Mouse (Mus musculus) midbrain, embryonic 13.5 days (tissue): ENCODE results near the gene Ikzf4. TPM values are rescaled to one million over a fixed set of nuclear protein-coding genes. Genes with fewer than 3 reads are reported as not detected.

Experiments
- ATAC-seq: fragments of 200-750 bp; cut with Nextera tagmentation; 2 replicates; pipeline ENCODE4 v1.8.0; 2017; ENCODE audit warnings: mild to moderate bottlenecking, moderate TSS enrichment, moderate library complexity
- H3K27ac ChIP-seq: fragments of 300-500 bp; sonication (generic); 2 replicates; pipeline ENCODE4 v1.5.1; 2015; ENCODE audit warnings: inconsistent platforms, mild to moderate bottlenecking, moderate library complexity
- H3K27me3 ChIP-seq: fragments of 300-500 bp; sonication (generic); 2 replicates; pipeline ENCODE4 v1.6.1; 2015; ENCODE audit warnings: mild to moderate bottlenecking, inconsistent platforms
- H3K36me3 ChIP-seq: fragments of 300-500 bp; sonication (generic); 2 replicates; pipeline ENCODE4 v1.6.1; 2015; ENCODE audit warnings: mild to moderate bottlenecking, inconsistent platforms
- H3K4me1 ChIP-seq: fragments of 300-500 bp; sonication (generic); replicated peaks from 2 replicates; pipeline ENCODE4 v1.6.1; 2015; ENCODE audit warnings: inconsistent platforms
- H3K4me2 ChIP-seq: fragments of 300-500 bp; sonication (generic); replicated peaks from 2 replicates; pipeline ENCODE4 v1.6.1; 2015; ENCODE audit warnings: moderate library complexity, mild to moderate bottlenecking, inconsistent platforms
- H3K4me3 ChIP-seq: fragments of 300-500 bp; sonication (generic); replicated peaks from 2 replicates; pipeline ENCODE4 v1.5.1; 2015; ENCODE audit warnings: mild to moderate bottlenecking, inconsistent platforms
- H3K9ac ChIP-seq: fragments of 300-500 bp; sonication (generic); replicated peaks from 2 replicates; pipeline ENCODE4 v1.6.1; 2015; ENCODE audit warnings: mild to moderate bottlenecking, inconsistent platforms
- H3K9me3 ChIP-seq: fragments of 300-500 bp; sonication (generic); 2 replicates; pipeline ENCODE4 v1.6.1; 2016; ENCODE audit warnings: mild to moderate bottlenecking, inconsistent platforms
- WGBS: fragments of 180-500 bp; shearing (Covaris S2); methylation state at CpG from one replicate; pipeline ENCODE4 v1.1.7; 2015; 5-methylcytosine and 5-hydroxymethylcytosine counted together
- polyA plus RNA-seq: library from polyadenylated mRNA; unstranded; fragments of >200 nt; fragmentation: Nextera tagmentation; extraction: Ambion mirVana; gene quantifications from 2 replicates; pipeline ENCODE4 v1.2.1, GENCODE M21; 2015

Ikzf4 gene
- polyA plus RNA-seq, 1 experiment from 2014 or later, result 16.5 TPM

- Histone ChIP-seq H3K27me3 (peaks cover 46% of the 10 kb centered on the region), H3K27ac (no peak overlapping the region), H3K9ac (no peak overlapping the region), H3K36me3 (no peaks in the 10 kb centered on the region), H3K9me3 (no peaks in the 10 kb centered on the region), H3K4me1 (peaks cover 18% of the 10 kb centered on the region), H3K4me3 (no peak overlapping the region), H3K4me2 (no peak overlapping the region)
- 91% methylated on average over 6 of the region's 6 CpGs for WGBS
- ATAC-seq, result no peak
Observed at GRCm38 (mm10) chr10:128591436-128591835, 54.4 kb downstream of the Ikzf4 start.

- H3K27ac ChIP-seq, result no peak overlapping the region
- peak overlapping the region; percentile 62 for H3K4me3 ChIP-seq
- no peaks in the 10 kb centered on the region for H3K9me3 ChIP-seq
- peak; percentile 73 for ATAC-seq
- peak overlapping the region; percentile 62 for H3K9ac ChIP-seq
- H3K36me3 ChIP-seq, result no peaks in the 10 kb centered on the region
- H3K4me2 ChIP-seq, result peak overlapping the region; percentile 93
- WGBS, result 0% methylated on average over 43 of the region's 43 CpGs
- peaks cover 18% of the 10 kb centered on the region for H3K4me1 ChIP-seq
- H3K27me3 ChIP-seq, result peaks cover 56% of the 10 kb centered on the region
Observed at GRCm38 (mm10) chr10:128590193-128590690, 55.5 kb downstream of the Ikzf4 start.

GRCm38 (mm10) chr10:128589464-128590192, 56.2 kb downstream of the Ikzf4 start, which contains the start of gene Erbb3:
TSS of gene Erbb3 (minus strand) at chr10:128589652.
- no peaks in the 10 kb centered on the region for H3K9me3 ChIP-seq
- no peaks in the 10 kb centered on the region for H3K36me3 ChIP-seq
- under 1% methylated on average over 43 of the region's 43 CpGs for WGBS
- no peak within 1 kb of the TSS for H3K27ac ChIP-seq
- peak within 1 kb of the TSS; percentile 62 for H3K4me3 ChIP-seq
- H3K27me3 ChIP-seq, result peaks cover 62% of the 10 kb centered on the region
- peak within 1 kb of the TSS; percentile 93 for H3K4me2 ChIP-seq
- peak; percentile 43 for ATAC-seq
- peak within 1 kb of the TSS; percentile 62 for H3K9ac ChIP-seq
- peaks cover 18% of the 10 kb centered on the region for H3K4me1 ChIP-seq

DNA sequence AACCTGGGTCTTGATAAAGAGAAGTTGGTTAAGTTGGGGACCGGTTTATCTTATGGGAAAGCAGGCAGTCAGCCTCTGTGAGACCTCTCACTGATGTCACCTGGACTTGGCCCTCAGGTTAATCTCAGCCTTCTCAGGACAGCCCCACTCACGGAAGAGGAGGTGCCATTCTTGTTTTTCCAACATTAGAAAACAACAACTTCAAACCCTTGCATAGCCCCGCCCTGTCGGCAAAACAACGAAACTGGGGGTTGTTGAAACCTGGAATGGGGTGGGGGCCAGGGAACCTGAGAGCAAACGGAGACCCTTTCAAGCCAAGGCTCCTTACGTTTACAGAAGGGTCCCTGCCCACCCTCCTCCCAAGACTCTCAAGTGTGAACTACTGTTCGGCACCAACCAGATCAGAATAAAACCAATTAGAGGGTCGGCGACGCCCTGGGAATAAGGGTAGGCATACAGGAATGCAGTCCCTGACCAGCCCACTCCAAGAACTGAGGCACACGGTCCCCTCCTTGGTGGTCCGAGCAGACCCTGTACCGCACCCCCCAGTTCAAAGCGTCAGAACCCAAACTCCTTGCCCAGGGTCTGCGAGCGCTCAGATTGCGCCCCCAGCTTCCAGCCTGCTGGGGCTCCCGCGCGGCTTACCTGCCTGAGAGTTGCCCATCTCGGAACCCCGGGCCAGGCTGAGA, 56.9 kb downstream of the Ikzf4 start:
- Histone ChIP-seq H3K4me2 (peak overlapping the region; percentile 93), H3K4me3 (peak overlapping the region; percentile 62), H3K9me3 (no peaks in the 10 kb centered on the region), H3K36me3 (no peaks in the 10 kb centered on the region), H3K9ac (peak overlapping the region; percentile 62; the same call in 1 of the 2 replicates), H3K4me1 (peaks cover 18% of the 10 kb centered on the region), H3K27me3 (peaks cover 69% of the 10 kb centered on the region), H3K27ac (no peak overlapping the region)
- ATAC-seq, result peak; percentile 59; the same call in 1 of the 2 replicates
- WGBS, result 2% methylated on average over 23 of the region's 23 CpGs

GRCm38 (mm10) chr10:128588136-128588535, 57.7 kb downstream of the Ikzf4 start:
- H3K36me3 ChIP-seq, result no peaks in the 10 kb centered on the region
- no peak overlapping the region for H3K4me2 ChIP-seq
- no peak overlapping the region for H3K27ac ChIP-seq
- WGBS, result 38% methylated on average over 1 of the region's 1 CpGs
- no peak overlapping the region for H3K4me3 ChIP-seq
- no peaks in the 10 kb centered on the region for H3K9me3 ChIP-seq
- H3K27me3 ChIP-seq, result peaks cover 74% of the 10 kb centered on the region
- peaks cover 18% of the 10 kb centered on the region for H3K4me1 ChIP-seq
- no peak for ATAC-seq
- H3K9ac ChIP-seq, result no peak overlapping the region

- H3K4me2 ChIP-seq, result no peak overlapping the region
- no peaks in the 10 kb centered on the region for H3K9me3 ChIP-seq
- 61% methylated on average over 8 of the region's 8 CpGs for WGBS
- H3K27ac ChIP-seq, result no peak overlapping the region
- H3K36me3 ChIP-seq, result no peaks in the 10 kb centered on the region
- ATAC-seq, result no peak
- H3K9ac ChIP-seq, result no peak overlapping the region
- peaks cover 74% of the 10 kb centered on the region for H3K27me3 ChIP-seq
- no peak overlapping the region for H3K4me3 ChIP-seq
- peaks cover 18% of the 10 kb centered on the region for H3K4me1 ChIP-seq
Observed at GRCm38 (mm10) chr10:128587697-128588096, 58.1 kb downstream of the Ikzf4 start.

DNA sequence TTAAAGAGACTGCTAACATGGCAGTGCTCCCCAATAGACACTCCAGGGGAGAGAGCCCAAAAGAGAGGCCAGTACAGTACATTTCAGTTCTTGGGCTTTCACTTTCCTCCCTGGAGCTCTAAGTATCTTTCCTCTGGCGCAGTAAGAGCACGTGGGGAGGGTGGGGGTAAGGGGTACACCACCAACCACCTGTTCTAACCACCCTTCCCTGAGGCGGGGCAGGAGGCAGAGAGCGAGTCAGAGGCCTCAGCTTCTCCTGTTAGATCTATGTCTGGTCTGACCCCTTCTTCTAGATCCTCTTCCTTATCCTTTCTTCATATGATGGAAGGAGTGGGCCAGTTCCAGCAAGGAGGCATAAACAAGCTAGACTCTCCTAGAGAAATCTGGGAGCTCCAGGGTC, 58.7 kb downstream of the Ikzf4 start:
- H3K36me3 ChIP-seq, result no peaks in the 10 kb centered on the region
- peaks cover 69% of the 10 kb centered on the region for H3K27me3 ChIP-seq
- peaks cover 18% of the 10 kb centered on the region for H3K4me1 ChIP-seq
- no peak overlapping the region for H3K27ac ChIP-seq
- no peaks in the 10 kb centered on the region for H3K9me3 ChIP-seq
- no peak overlapping the region for H3K4me2 ChIP-seq
- no peak for ATAC-seq
- WGBS, result 47% methylated on average over 4 of the region's 4 CpGs
- H3K4me3 ChIP-seq, result no peak overlapping the region
- H3K9ac ChIP-seq, result no peak overlapping the region

- H3K27me3 ChIP-seq, result peaks cover 65% of the 10 kb centered on the region
- H3K36me3 ChIP-seq, result no peaks in the 10 kb centered on the region
Observed at GRCm38 (mm10) chr10:128586546-128586945, 59.2 kb downstream of the Ikzf4 start.

DNA sequence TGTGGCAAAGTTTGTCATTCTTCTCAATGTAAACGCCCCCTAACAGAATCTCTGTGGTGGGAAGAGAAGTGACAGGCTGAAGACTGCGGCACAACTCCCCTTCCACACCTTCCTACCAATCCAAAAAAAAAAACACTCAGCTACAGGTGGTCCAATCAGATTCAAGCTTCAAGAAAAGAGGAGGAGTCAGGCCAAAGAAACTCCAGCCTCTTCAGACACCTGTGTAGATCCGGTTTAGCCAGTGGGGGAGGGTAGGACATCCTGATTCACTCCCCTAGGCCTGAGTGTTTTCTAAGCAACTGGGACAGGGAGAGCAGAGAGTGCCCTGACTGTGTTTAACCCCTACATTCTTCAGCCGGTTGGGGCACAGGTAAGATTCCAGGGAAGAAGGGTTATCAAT, 61.4 kb downstream of the Ikzf4 start:
- Histone ChIP-seq H3K4me3 (no peak overlapping the region), H3K4me2 (no peak overlapping the region), H3K27me3 (peaks cover 57% of the 10 kb centered on the region), H3K36me3 (no peaks in the 10 kb centered on the region), H3K27ac (no peak overlapping the region), H3K9me3 (no peaks in the 10 kb centered on the region), H3K9ac (no peak overlapping the region), H3K4me1 (peaks cover 5% of the 10 kb centered on the region)
- no peak for ATAC-seq
- WGBS, result 17% methylated on average over 4 of the region's 4 CpGs

More at GRCm38 (mm10) chr10:128586546-128586945, 59.2 kb downstream of the Ikzf4 start:
- no peak overlapping the region for H3K9ac ChIP-seq
- H3K27ac ChIP-seq, result no peak overlapping the region
- H3K9me3 ChIP-seq, result no peaks in the 10 kb centered on the region
- H3K4me2 ChIP-seq, result no peak overlapping the region
- peaks cover 18% of the 10 kb centered on the region for H3K4me1 ChIP-seq
- no peak overlapping the region for H3K4me3 ChIP-seq
- WGBS, result 4% methylated on average over 1 of the region's 1 CpGs
- no peak for ATAC-seq

DNA sequence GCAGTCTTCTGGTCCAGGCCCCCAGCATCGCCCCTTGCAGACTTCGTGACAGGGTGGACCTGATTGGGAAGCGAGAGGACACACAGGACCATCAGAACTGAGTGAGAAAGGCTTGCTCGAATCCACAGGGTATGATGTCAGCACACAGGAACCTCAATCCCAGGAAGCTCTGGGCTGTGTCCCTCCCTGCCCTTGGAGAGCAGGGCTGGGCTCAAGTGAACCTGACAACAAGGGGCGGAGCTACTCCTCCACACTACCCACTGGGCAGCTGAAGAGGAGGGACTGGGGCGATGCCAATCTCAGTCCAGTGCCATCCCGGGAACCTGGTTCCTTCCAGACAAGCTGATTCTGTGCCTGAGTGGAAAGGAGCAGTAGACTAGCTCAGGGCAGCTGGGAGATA, 62.1 kb downstream of the Ikzf4 start:
- Histone ChIP-seq H3K36me3 (no peaks in the 10 kb centered on the region), H3K27ac (no peak overlapping the region), H3K9ac (no peak overlapping the region), H3K4me3 (no peak overlapping the region), H3K4me2 (no peak overlapping the region), H3K4me1 (no peaks in the 10 kb centered on the region), H3K9me3 (no peaks in the 10 kb centered on the region), H3K27me3 (peaks cover 50% of the 10 kb centered on the region)
- WGBS, result 18% methylated on average over 7 of the region's 7 CpGs
- no peak for ATAC-seq
